Mouse (Mus musculus): Measurements from ENCODE around the gene March1.

DNA sequence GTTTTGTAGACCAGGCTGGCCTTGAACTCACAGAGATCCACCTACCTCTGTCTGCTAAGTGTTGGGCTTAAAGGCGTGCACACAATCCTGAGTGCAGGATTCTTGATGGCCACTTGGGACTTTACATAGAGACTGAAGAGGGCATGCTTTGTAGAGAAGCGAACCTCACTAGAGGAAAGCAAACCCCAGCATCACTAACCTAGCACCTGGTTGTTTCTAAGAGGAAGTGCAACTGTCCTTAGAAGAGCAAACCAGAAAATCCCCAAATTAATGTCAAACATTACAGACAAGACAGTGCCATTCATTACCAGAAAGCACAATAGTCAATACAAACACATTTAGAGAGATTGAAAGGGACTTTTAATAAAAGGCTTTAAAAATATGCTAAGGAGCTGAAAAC, 885.7 kb downstream of the March1 start:
- TF ChIP-seq USF1 (IDR thresholded peaks at IDR 0.05; ENCODE audit: low read depth) (no peak), CTCF (IDR thresholded peaks at IDR 0.05; ENCODE audit: control insufficient read depth, insufficient read depth, insufficient read length) (no peak), MYOG (IDR thresholded peaks at IDR 0.05; ENCODE audit: control insufficient read depth, extremely low read depth, insufficient read length) (no peak)

All from C2C12 (cell line).